In the genomic region with DNA sequence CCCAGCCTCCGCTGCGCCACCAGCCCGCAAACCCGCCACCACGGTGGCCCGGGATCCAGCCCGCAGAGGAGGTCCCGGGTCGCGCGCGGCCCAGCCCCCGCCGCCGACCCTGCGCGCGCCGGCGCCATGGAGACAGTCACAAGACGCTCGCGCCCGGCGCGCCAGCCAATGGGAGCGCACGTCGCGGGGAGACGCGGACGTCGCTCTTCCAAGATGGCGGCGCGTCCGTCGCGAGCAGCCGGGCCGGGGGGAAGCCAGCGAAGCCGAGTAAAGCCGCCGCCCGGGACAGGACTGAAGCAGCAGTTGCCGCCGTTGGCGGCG, we compare ENCODE assay signal across 8 mouse cellular contexts. TPM values are rescaled to one million over a fixed set of nuclear protein-coding genes. Genes with fewer than 3 reads are reported as not detected.
A peak's percentile ranks its signal among the peaks of the same experiment; 100 is the strongest.
DNase-seq lines count a peak whose midpoint lies in the region; ATAC-seq and TF ChIP-seq lines count a peak whose summit lies in the region.

A gene (plus strand): TSS at position 188 of the 321 bp plus-strand sequence.

- H3K4me1 ChIP-seq in hindbrain, embryonic 10.5 days (replicated peaks), result peaks cover 23% of the 10 kb centered on the region
- H3K4me1 ChIP-seq in lung, postnatal 0 days (ENCODE audit: insufficient read depth, low read depth, low read length), result 0 out of 2 replicates have a peak, but pooled peaks cover 11% of the 10 kb centered on the region

- peak; percentile 96 for DNase-seq in MN1 (ENCODE audit: low spot score)
- peak; percentile 90 for DNase-seq in cerebellum, adult 8-10 months
- DNase-seq in hindbrain, embryonic 10.5 days (ENCODE audit: low spot score), result peak; percentile 89
- DNase-seq in layer of hippocampus, postnatal 10 days (ENCODE audit: low spot score in 2 of 2), result peak; percentile 85 to 91
- DNase-seq in lung, postnatal 0 days (ENCODE audit: low spot score), result peak; percentile 96
- DNase-seq in ovary, postnatal 10 days (ENCODE audit: low spot score), result peak; percentile 74
- DNase-seq in thymus, postnatal 10 days (ENCODE audit: low spot score in 2 of 2), result peak; percentile 81 to 90

- WGBS in hindbrain, embryonic 10.5 days, result under 1% methylated on average over 51 of the region's 51 CpGs
- 0% methylated on average over 27 of the region's 51 CpGs for WGBS in lung, postnatal 0 days

- H3K9me3 ChIP-seq in hindbrain, embryonic 10.5 days, result no peaks in the 10 kb centered on the region
- H3K9me3 ChIP-seq in lung, postnatal 0 days (ENCODE audit: low read length), result no peaks in the 10 kb centered on the region

- H3K4me2 ChIP-seq in lung, postnatal 0 days (replicated peaks; ENCODE audit: low read depth, low read length), result peak within 1 kb of the TSS; percentile 64

- 0 out of 2 replicates have a peak, but pooled peaks cover 6% of the 10 kb centered on the region for H3K27me3 ChIP-seq in hindbrain, embryonic 10.5 days (ENCODE audit: insufficient read depth, poor library complexity, severe bottlenecking)
- no peaks in the 10 kb centered on the region for H3K27me3 ChIP-seq in lung, postnatal 0 days (replicated peaks; ENCODE audit: insufficient read depth, low read length)

- H3K9ac ChIP-seq in lung, postnatal 0 days (replicated peaks; ENCODE audit: low read depth), result peak within 1 kb of the TSS; percentile 96

- peak within 1 kb of the TSS; percentile 86 for H3K4me3 ChIP-seq in hindbrain, embryonic 10.5 days
- H3K4me3 ChIP-seq in lung, postnatal 0 days (ENCODE audit: low read depth, low read length), result peak within 1 kb of the TSS; percentile 98

- H3K36me3 ChIP-seq in hindbrain, embryonic 10.5 days, result no peaks in the 10 kb centered on the region
- H3K36me3 ChIP-seq in lung, postnatal 0 days (ENCODE audit: insufficient read depth, low read length), result no peaks in the 10 kb centered on the region

- H3K27ac ChIP-seq in hindbrain, embryonic 10.5 days, result peak within 1 kb of the TSS; percentile 95
- peak within 1 kb of the TSS; percentile 99 for H3K27ac ChIP-seq in lung, postnatal 0 days (ENCODE audit: low read length)

- no peak for TF ChIP-seq CTCF in lung, postnatal 0 days (IDR thresholded peaks at IDR 0.05)

- ATAC-seq in frontal cortex, adult (ENCODE audit: low TSS enrichment), result peak; percentile 96
- peak; percentile 98 for ATAC-seq in lung, postnatal 0 days

- no peak for TF ChIP-seq EP300 in lung, postnatal 0 days (IDR thresholded peaks at IDR 0.05)

RNA-seq across cellular contexts. Expression of the gene that starts here (rescaled TPM):
- 14.7 and 16.4 TPM in 2 replicates for polyA plus RNA-seq in hindbrain, embryonic 10.5 days (2016; fragmentation: Nextera tagmentation; extraction: Ambion mirVana)
- 10 to 100 TPM; 54.9 to 58.8 TPM for total RNA-seq in layer of hippocampus, postnatal 10 days (2021)
- 36.3 and 39.1 TPM in 2 replicates for polyA plus RNA-seq in lung, postnatal 0 days (2015; fragmentation: Nextera tagmentation; extraction: Ambion mirVana)

Comparison
In these comparisons a context has a peak if more than half of its experiments do, and no peak if none do; other contexts are left out.
1. Peak in every context shown above with its lines: DNase-seq, ATAC-seq, H3K4me3 ChIP-seq and H3K27ac ChIP-seq.